Comparison of ENCODE assay signal across 12 mouse cellular contexts in genomic region chr16:45015591-45015990, GRCm38 (mm10).
DNase-seq lines count a peak whose midpoint lies in the region.
"Had no signal": no experiment of that assay in that cellular context is flagged by ENCODE, and none has a peak within 500 bp of the region (broad histone marks: within the 10 kb centered on the region; RNA-seq: fewer than 3 reads in every experiment).

No protein-coding gene starts in this region.

- peak; percentile 56 for DNase-seq in adrenal gland, adult 2 months
- DNase-seq in adrenal gland, postnatal 4 days (ENCODE audit: low spot score in 2 of 2) = no peak
- DNase-seq in heart, adult 18-20 months = peak; percentile 72 to 74
- DNase-seq in heart, postnatal 25 days (ENCODE audit: low spot score) = no peak
- DNase-seq in lung, postnatal 36 days = peak; percentile 78
- no peak for DNase-seq in lung, postnatal 4 days
- peak; percentile 71 for DNase-seq in skeletal muscle tissue, adult 2 months (ENCODE audit: low read depth, low spot score)
- no peak for DNase-seq in spleen, postnatal 10 days (ENCODE audit: low spot score in 2 of 2)
- DNase-seq: forebrain, postnatal 0 days; heart, postnatal 36 days; right cerebral cortex, postnatal 25 days; thymus, postnatal 36 days had no signal

- intact Hi-C loops in heart, postnatal 25 days (cut with DNase I) = no loop called here

Comparison
In these comparisons a context has a peak if more than half of its experiments do, and no peak if none do; other contexts are left out.
1. DNase-seq: peak in adrenal gland, adult 2 months (single experiment), heart, adult 18-20 months (2 of 2), lung, postnatal 36 days (single experiment) and skeletal muscle tissue, adult 2 months (single experiment); none in adrenal gland, postnatal 4 days (0 of 2), heart, postnatal 25 days (single experiment), lung, postnatal 4 days (0 of 2) and spleen, postnatal 10 days (0 of 2).